Mouse (Mus musculus) G1E (cell line): ENCODE data around the gene Shb.

Source experiments
- CTCF ChIP-seq: IDR thresholded peaks from 2 replicates; pipeline ENCODE4 v1.5.1; 2012; ENCODE audit warnings: low read depth, low read length, inconsistent platforms, mixed read lengths
- GATA1 ChIP-seq: IDR thresholded peaks from 2 replicates; pipeline ENCODE4 v1.6.1; 2012; ENCODE audit warnings: borderline replicate concordance, low read length, inconsistent platforms, mixed read lengths
- GATA2 ChIP-seq: IDR thresholded peaks from 2 replicates; pipeline ENCODE4 v1.6.1; 2012; ENCODE audit warnings: low read depth, low read length, inconsistent platforms, borderline replicate concordance
- POLR2AphosphoS5 ChIP-seq: IDR thresholded peaks from 2 replicates; pipeline ENCODE4 v1.6.1; 2012; ENCODE audit warnings: low read depth, low read length, inconsistent platforms; ENCODE audit not compliant: insufficient replicate concordance
- TAL1 ChIP-seq: conservative IDR thresholded peaks from 2 replicates; pipeline ENCODE4 v1.6.1; 2012; ENCODE audit warnings: low read depth, low read length, inconsistent platforms, mixed read lengths

DNA sequence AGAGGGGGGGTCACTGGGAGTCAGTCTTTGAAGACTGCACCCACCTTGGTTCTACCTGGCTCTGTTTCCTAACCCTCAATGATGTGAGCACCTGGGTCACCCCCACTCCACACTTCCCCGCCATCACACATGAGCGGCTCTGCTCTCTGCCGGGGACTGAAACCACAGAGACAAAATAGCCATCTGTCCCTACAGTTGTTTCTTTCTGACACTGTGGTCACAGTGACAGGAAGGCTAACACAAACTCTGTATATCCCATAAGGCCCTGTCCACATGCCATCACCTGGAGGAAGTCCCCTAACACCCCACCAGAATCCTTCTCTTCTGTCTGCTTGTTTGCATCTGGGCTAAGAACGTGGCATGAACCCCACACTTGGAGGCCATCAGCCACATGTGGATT is 97.6 kb downstream of the Shb start:
- no peak for TF ChIP-seq CTCF
- no peak for TF ChIP-seq TAL1
- TF ChIP-seq GATA1: no peak
- no peak for TF ChIP-seq POLR2AphosphoS5
- no peak for TF ChIP-seq GATA2
